Mouse (Mus musculus): ENCODE measurements around the gene Boc. TPM values are rescaled to one million over a fixed set of nuclear protein-coding genes. Genes with fewer than 3 reads are reported as not detected.
A peak's percentile ranks its signal among the peaks of the same experiment; 100 is the strongest.

Boc gene
- polyA plus RNA-seq, 1 experiment from 2014 or later, result 15.8 TPM

Small RNA genes lying within 50 kb of the gene (microRNA-seq; reads per million reads assigned to microRNA genes)
- gene Mir3081, result 10.7 reads per million, percentile 28 among the genes with 10 or more reads in this experiment

Other genes with a start within 250 kb of the Boc start
- gene Sidt1, start 225.7 kb downstream of the Boc start, polyA plus RNA-seq (2015; fragmentation: Nextera tagmentation; extraction: Ambion mirVana), result 13.6 and 15.3 TPM in 2 replicates
- 11.9 and 15.8 TPM in 2 replicates for gene Spice1, start 211.8 kb downstream of the Boc start, polyA plus RNA-seq (2015; fragmentation: Nextera tagmentation; extraction: Ambion mirVana)
- 5.1 and 5.8 TPM in 2 replicates for gene Cfap44, start 164.1 kb downstream of the Boc start, polyA plus RNA-seq (2015; fragmentation: Nextera tagmentation; extraction: Ambion mirVana)
- gene Nepro, start 165.4 kb upstream of the Boc start, polyA plus RNA-seq (2015; fragmentation: Nextera tagmentation; extraction: Ambion mirVana), result 4.3 and 4.4 TPM in 2 replicates
- gene Gtpbp8, start 187.5 kb upstream of the Boc start, polyA plus RNA-seq (2015; fragmentation: Nextera tagmentation; extraction: Ambion mirVana), result 38.2 and 38.6 TPM in 2 replicates
- gene Cd200r1, start 206.8 kb upstream of the Boc start, polyA plus RNA-seq (2015; fragmentation: Nextera tagmentation; extraction: Ambion mirVana), result 0.44 and 0.63 TPM in 2 replicates